Mouse (Mus musculus) 416B (cell line): ENCODE measurements at regions not wholly inside any gene's neighbourhood (a gene's known extent, or its start where the extent isn't known, plus 50 kb on each side); places are given as distances from the start of the nearest gene placed in this dataset.

ENCODE experiments used
- DNase-seq: peaks from one replicate; pipeline ENCODE4 v3.0.0; 2011; ENCODE audit warnings: low read depth

DNA sequence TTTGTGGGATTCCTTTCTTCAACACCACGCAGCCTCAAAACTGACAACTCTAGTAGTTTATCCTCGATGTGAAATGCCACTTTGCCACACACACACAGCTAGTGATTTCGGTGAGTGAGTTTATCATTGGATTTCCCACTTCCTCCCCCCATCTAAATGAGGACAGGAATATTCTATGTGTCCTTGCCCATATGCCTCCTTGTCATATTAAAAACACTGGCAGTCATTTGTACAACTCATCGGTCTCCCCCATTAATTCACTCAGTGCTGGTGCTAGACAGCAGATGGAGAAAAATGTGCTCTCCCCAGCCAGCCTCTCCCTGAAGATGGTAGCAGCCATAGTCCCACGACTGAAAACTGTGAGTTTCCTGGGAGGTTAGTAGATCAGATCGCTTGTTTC lies 496.0 kb upstream of the Sox11 start:
- no peak for DNase-seq

- DNase-seq = no peak
Measured at GRCm38 (mm10) chr12:27826208-27826607, 483.8 kb upstream of the Sox11 start.

GRCm38 (mm10) chr12:27823392-27823791 lies 481.0 kb upstream of the Sox11 start:
- no peak for DNase-seq

DNA sequence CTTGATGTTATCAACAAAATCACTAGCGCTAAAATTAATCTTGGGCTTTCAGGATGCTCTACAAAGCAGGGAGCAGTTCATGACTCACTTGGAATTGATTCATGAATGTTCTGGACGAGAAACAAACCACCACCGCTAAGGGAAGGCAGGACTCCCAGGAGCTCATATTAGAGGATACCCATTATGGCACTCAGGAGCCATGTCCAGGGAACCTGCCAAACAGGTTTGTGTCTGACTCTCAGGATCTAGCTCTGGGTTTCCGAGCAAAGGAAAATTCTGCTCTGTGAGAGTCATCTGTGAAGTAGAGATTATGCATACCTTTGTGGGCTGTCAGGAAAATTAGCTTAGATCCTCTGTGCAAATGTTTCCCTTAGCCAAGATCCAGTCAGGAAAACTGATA lies 454.3 kb upstream of the Sox11 start:
- DNase-seq = no peak

DNA sequence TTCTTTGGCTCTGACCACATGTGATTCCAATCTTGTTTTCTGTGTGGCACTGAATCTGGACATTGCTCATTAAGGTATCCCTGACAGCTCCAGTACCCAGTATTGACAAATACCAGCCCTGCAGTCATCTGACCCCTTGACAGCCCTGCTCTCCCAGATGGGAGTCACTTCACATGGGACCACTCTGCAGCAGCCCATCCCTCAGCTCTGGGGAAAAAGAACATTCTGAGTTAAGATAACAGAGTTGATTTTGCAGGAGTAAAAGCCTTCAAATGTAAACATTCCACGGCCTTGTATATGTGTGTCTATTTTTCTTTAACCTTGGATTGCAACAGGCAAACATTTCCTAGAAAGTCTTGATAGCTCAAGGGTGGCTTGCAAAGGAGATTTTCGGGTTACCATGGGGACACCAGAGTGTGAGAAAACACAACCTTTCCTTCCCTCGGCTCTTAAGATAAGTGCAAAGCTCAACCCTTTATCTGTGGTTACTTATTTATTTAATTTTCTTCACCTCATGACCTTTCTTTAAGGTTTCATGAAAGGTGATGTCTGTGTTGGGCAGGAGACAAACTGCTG lies 444.4 kb upstream of the Sox11 start:
- no peak for DNase-seq

DNA sequence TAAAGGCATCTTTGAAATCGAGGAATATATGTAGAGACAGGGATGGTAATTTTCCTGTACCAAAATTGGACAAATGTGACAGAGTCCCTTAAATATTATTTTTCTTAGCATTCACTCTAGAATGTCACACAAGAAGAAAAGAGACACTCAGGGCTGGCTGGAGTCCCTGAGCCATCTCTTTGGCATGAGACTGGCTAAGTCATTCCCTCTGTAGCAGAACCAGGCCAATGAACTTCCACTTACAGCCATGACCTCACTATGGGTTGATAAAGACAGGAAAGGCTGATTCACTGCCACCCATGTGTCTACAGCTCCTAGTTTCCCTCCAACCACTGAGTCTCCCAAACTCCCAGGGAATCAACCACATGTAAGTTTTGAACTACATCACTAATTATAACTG lies 438.4 kb upstream of the Sox11 start:
- DNase-seq = no peak

- no peak for DNase-seq
Measured at GRCm38 (mm10) chr12:27765948-27766347, 423.6 kb upstream of the Sox11 start.

- no peak for DNase-seq
Measured at GRCm38 (mm10) chr12:27759016-27759415, 416.6 kb upstream of the Sox11 start.

DNA sequence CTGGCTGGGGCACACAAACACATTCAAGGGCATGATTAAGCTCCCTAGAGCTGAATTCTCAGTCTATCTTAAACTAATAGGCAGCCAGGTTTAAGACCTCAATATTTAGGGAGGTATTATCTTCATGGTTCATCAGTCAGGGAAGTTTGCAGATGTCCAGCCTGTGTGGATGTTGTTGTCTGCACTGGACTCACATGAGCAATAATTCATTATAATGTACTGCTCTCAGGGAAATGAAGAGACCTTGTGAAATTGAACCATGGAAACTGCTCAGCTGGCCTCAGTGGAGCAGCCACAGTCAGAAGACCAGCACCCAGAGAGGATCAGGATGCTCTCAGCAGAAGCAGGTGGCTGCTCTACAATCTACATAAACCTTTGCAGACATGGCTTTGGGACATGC lies 415.3 kb upstream of the Sox11 start:
- DNase-seq = no peak

DNA sequence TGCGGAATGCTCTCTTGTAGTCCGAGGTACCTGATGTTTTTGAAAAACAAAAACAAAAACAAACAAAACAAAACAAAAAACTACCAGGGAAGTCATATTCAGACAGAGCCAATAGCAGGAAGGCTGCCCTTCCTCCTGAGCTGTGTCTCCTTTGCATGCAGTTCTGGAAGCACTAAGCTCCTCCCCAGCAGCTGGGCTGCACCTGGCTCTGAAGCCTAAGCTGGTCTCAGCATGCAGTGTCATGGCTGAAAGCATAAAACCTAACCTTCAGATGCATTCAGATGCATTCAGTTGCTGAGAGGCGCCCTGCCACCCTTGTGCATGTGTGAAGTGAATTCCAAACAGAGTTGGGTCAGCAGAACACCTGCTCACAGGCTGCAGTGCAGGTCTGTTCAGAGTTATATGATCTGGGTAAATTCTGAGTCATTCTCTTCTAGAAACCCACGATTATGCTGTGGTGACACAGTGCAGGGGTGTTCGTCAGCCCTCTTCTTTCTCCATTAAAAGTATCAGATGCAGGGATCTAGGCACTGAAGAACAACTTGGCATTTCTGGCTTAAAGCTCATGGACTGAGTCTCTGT lies 382.3 kb upstream of the Sox11 start:
- DNase-seq = no peak

- no peak for DNase-seq
Measured at GRCm38 (mm10) chr12:27680459-27680858, 338.1 kb upstream of the Sox11 start.

DNA sequence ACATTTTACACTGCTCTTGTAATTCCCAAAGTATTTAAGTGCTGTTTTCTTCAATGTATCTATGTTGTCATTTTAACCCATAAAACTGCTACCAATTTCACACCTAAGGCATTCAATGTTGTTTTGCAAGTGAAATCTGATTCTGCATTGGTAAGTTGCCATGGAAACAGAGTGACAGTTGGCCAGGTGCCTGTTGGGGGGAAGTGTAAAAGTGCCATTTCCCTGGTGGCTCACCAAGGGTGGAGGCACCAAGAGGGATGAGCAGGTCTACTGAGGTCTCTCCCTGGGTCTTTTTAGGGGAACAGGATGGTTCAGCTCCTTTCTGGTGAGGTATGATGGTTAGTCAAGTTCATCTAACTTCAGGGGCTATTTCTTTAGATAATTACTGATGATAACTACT lies 331.0 kb upstream of the Sox11 start:
- no peak for DNase-seq

DNA sequence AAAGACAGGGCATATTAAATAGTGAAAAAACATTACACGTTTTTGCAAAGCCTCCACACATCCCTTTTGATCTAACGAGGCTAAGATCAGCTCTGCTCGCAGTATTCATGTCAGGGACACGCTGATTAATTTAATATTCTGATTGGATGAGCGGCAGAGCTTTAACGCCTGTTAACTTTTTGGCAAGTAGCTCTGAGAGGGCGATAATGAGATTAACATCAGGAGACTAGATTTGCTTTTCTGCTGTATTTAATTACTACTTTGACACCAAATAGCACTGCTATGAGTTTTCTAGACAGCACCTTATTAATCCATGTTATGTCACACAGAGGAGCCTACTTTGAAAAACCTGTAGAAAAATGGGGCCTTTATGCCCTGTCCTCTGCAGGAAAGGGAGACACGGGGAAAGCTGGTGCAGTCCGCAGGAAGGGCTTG lies 328.3 kb upstream of the Sox11 start:
- DNase-seq = no peak

DNA sequence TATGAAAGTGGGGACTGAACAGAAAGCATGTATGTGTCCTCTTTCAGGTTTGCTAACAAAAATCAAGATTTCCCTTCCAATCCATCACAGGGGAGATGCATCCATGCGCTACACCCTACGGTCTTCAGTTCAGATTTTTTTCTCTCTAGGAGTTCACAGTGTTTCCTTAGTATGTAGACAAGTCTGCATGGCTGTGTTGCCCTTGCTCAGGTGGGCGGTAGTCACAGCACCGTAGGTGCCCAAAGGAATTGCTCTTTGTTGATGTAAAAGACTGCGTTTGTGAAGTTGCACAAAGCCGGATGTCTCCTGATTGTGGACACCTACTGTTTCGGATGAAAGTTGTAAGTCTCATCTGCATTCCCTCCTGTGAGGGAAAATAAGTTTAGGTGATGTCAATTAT lies 327.8 kb upstream of the Sox11 start:
- no peak for DNase-seq

GRCm38 (mm10) chr12:27669542-27669941 lies 327.2 kb upstream of the Sox11 start:
- no peak for DNase-seq

DNA sequence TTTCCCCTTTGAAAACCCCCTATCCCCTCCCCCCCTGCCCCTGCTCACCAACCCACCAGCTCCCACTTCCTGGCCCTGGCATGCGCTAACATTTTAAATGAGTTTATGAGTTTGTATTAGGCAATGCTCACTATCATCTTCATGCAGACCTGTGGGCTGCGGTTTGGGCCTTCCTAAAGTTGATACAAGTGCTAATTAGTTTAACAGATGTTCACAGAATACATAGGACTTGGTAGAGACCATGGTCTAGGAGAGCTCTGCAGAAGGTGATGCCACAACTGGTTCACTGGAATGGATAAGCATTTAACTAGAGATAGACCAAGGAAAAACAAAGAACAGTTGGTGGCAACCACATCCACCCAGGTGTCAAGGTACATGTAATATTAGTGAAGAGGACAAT lies 324.1 kb upstream of the Sox11 start:
- no peak for DNase-seq

DNA sequence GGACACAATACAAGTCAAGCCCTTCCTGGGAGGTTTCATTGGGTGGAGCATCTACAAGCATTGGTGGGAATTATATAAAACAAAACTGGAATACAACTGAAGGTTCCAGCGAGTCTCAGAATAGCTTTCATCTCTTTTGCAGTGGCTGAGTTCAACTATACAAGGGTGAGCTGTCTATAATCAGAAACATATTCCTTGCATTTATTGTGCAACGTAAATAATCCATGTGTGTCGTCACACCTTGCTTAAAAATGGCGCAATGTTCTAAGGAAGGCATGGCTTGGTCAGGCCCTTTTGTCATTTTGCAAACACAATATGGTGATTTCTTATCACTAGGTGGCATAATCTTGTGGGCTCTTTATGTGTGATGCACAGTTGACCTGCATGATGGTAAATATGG lies 320.8 kb upstream of the Sox11 start:
- no peak for DNase-seq

- DNase-seq = no peak
Measured at GRCm38 (mm10) chr12:27662723-27663122, 320.3 kb upstream of the Sox11 start.

DNA sequence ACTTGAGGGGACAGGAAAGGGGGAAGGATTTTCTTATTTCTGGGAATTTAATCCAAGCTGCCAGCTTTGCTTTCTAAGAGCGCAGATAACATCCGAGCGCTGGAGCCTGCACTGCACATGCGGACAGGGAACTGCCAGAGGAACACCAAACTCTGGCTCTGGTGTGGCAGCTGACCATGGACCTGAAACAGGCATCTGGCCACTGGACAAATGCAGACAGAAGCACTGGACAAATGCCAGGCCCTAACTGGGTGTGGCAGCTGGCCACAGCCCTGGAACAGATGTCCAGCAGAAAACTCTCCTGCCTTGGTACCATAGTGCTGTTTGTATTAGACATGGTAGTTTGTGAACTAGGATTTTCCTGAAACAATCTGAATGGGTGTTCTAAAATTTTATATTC lies 315.2 kb upstream of the Sox11 start:
- no peak for DNase-seq

DNA sequence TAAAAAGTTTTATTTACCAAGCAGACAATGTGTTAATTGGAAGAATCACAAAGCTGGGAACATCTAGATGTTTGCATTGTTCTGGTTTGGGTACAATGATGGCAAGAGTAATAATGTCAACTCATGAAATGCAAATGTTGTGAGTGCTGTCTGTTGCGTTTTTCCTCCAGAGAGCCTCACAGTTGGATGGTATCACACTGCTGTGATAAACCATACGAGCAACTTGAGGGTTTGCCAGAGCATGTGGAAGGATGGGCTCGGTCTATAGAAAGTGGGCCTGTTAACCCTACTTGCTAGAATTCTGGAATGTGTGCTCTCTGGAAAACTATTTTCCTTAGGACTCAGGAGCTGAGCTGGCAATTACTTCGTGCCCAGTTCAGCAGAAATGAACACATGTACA lies 311.2 kb upstream of the Sox11 start:
- DNase-seq = no peak

GRCm38 (mm10) chr12:27648602-27649001 lies 306.2 kb upstream of the Sox11 start:
- no peak for DNase-seq

- no peak for DNase-seq
Measured at GRCm38 (mm10) chr12:27646497-27647307, 304.3 kb upstream of the Sox11 start.

- DNase-seq = no peak
Measured at GRCm38 (mm10) chr12:27619616-27620015, 277.2 kb upstream of the Sox11 start.
